Mouse (Mus musculus): ENCODE measurements at regions not wholly inside any gene's neighbourhood (a gene's known extent, or its start where the extent isn't known, plus 50 kb on each side); places are given as distances from the start of the nearest gene placed in this dataset.

DNA sequence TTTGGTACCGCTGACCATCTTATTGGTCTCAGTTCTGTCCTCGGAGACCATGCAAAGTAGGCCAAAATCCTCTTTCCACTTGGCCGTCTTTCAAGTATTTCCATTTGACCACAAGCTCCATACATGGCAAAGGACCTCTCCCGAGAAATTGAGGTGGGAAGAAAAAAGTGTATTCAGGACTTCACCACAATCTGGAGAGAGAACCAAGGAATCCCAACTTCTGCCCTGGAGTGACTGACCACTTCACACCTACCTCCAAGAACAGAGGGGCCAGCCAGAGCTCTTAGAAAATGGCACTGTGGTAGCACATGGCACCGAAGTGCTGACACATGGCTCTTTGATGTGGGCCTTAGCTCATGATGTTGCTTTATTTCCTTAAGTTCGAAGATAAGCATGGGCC, 105.9 kb upstream of the Bcl6 start:
- DNase-seq (ENCODE audit: low read depth, low spot score), result no peak

- DNase-seq (ENCODE audit: low read depth, low spot score), result no peak
Observed at GRCm38 (mm10) chr16:24093624-24094023, 105.0 kb upstream of the Bcl6 start.

GRCm38 (mm10) chr16:24092616-24093525, 104.2 kb upstream of the Bcl6 start:
- no peak for DNase-seq (ENCODE audit: low read depth, low spot score)

DNA sequence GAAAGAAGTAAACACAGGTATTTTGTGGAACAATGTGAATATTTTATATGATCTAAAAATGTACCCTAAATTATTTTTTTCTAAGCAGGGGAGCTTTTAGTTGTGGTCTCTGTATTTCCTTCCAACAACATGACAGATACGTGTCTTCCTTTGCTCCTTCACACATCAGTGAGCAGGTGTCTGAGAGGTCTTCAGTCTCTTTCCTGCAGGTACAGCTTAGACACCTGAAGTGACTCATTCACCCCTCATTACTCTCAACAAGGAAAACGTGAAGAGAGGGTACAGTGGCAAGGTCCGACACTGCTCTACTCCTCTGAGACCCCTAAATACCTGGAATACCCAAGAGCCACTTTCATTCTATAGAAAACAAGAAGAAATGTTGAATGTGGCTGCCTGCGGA, 103.5 kb upstream of the Bcl6 start:
- DNase-seq (ENCODE audit: low read depth, low spot score), result no peak

DNA sequence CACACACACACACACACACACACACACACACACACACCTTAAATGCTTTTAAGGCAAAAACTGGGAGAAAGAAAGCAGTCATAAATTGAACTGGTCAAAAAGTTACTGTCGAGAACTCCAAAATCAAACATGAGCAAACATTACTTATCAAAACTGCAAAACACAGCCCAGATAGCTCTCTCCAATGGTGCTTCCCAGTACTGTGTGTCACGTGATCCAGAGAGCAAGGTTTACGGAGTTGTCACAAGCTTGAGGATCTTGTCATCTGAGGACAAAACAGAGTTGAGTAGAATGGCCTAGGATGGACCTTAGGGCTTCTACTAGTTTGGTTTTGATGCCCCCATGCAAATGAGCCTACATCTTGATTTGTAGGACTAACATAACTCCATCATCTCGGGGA, 102.3 kb upstream of the Bcl6 start:
- DNase-seq (ENCODE audit: low read depth, low spot score), result no peak

GRCm38 (mm10) chr16:24089840-24090762, 101.4 kb upstream of the Bcl6 start:
- DNase-seq (ENCODE audit: low read depth, low spot score), result no peak

DNA sequence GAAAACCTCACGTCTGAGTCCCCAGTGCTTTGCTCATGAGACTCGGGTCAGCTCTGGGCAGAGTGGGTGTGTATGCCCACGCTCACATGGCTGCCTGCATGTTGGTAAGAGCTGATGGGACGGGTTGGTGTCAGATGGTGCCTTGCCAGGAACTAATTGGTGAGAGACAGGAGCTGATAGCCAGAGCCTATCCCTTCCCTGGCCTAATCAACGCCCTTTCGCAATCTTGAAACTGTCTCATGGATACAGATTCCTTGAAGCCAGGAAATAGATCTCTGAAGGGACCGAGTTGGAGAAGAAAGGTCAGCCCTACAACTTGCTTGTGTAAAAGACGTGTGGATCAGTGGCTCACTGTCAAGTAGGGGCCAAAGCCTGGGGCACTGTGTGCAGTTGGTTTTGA, 95.3 kb upstream of the Bcl6 start:
- DNase-seq (ENCODE audit: low read depth, low spot score), result no peak

DNA sequence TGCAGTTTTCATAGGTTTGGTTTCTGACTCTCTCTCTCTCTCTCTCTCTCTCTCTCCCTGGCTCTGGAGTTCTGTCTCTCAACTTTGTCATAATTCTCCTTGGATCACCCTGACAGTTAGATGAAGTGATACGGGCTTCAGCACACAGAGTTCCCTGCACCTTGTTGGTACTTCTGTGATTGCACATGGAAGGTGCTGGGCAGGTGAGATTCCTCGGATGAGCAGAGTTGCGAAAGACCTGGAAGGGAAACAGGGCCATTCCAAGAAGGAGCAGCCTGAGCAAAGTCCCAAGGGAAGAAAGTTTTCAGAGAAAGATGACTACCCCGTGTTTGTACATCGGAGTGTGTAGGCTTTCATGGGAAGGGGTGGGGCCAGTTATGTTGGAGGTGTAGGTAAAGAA, 91.8 kb upstream of the Bcl6 start:
- no peak for DNase-seq (ENCODE audit: low read depth, low spot score)

GRCm38 (mm10) chr16:24078622-24079021, 90.0 kb upstream of the Bcl6 start:
- no peak for DNase-seq (ENCODE audit: low read depth, low spot score)

- no peak for DNase-seq (ENCODE audit: low read depth, low spot score)
Observed at GRCm38 (mm10) chr16:24077428-24077827, 88.8 kb upstream of the Bcl6 start.

GRCm38 (mm10) chr16:24076799-24077136, 88.1 kb upstream of the Bcl6 start:
- no peak for DNase-seq (ENCODE audit: low read depth, low spot score)

- DNase-seq (ENCODE audit: low read depth, low spot score), result no peak
Observed at GRCm38 (mm10) chr16:24076109-24076798, 87.6 kb upstream of the Bcl6 start.

GRCm38 (mm10) chr16:24073613-24074244, 85.1 kb upstream of the Bcl6 start:
- no peak for DNase-seq (ENCODE audit: low read depth, low spot score)

- no peak for DNase-seq (ENCODE audit: low read depth, low spot score)
Observed at GRCm38 (mm10) chr16:24073065-24073464, 84.4 kb upstream of the Bcl6 start.

- DNase-seq (ENCODE audit: low read depth, low spot score), result no peak
Observed at GRCm38 (mm10) chr16:24069411-24069810, 80.8 kb upstream of the Bcl6 start.

- DNase-seq (ENCODE audit: low read depth, low spot score), result no peak
Observed at GRCm38 (mm10) chr16:24068250-24068813, 79.7 kb upstream of the Bcl6 start.

DNA sequence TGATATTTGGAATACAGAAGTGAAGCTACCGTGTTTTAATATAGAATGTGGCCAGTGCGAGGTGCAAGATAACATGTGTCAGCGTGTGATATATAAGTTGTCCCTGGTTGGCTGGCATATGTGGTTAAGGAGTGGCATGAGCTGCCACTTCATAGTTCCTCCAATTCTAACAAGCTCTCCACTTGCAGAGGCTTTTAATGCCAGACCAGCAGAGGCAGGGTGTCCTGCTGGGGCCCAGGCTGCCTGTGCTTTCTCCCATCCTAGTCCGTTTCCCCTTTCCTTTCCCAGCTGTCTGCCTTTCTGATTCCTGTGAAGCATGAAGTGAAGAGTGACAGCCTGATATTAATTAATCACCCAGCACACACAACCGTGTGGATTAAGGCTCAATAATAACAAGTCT, 73.7 kb upstream of the Bcl6 start:
- no peak for DNase-seq (ENCODE audit: low read depth, low spot score)

- no peak for DNase-seq (ENCODE audit: low read depth, low spot score)
Observed at GRCm38 (mm10) chr16:24061496-24061895, 72.8 kb upstream of the Bcl6 start.

DNA sequence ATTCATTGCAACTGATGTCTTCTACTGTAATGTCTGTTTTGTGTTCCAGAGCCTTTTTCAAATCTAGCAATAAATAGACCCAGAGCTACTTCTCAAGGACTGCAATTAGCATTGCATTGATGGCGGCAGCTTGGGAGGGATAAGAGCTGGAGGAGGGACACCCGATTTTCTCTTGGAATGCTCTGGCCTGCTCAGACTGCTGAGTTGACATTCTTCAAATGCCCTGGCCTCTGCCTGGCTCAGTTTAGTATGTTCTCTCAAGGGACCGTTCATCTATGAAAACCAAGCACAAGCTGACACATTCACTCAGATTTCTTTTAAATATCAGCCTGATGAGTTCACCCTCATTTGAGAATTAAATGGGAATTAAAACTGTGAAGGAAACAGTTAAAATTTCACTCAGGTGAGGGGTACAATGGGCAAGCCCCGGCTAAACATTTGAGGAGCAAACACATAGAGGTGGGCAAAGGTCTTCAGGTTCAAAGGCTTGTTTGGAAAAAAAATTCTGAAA, 70.5 kb upstream of the Bcl6 start:
- DNase-seq (ENCODE audit: low read depth, low spot score), result no peak

DNA sequence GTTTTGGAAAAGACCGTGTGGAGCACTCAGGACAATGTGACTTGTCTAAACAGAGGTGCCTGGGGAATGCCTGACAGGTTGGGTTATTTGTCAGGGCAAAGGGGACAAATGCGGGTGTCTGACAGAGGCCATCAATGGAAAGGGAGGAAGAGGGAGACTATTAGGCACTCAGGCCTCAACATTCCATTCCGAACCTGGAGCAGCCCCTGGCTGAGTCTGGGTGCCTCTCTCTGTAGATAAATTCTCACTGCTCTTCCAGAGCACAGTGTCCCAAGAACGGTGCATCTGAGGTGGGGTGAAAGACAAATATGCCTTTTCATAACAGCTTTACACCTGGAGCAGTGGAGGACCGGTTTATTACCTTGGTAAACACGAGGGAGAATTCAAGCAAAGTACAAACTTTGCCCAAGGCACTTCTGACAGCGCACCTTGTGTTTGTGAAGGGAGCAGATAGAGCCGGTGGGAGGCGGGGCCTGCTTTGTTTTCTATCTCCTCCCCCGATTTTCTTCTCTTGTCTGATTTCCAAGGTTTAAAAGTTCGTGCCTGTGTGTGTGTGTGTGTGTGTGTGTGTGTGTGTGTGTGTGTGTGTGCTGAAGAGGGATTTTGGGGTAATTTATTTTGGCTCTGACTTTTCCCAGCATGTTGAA, 68.4 kb upstream of the Bcl6 start:
- DNase-seq (ENCODE audit: low read depth, low spot score), result peak; percentile 32
